Mouse (Mus musculus): ENCODE data around the gene Dhcr7. TPM values are rescaled to one million over a fixed set of nuclear protein-coding genes. Genes with fewer than 3 reads are reported as not detected.
A peak's percentile ranks its signal among the peaks of the same experiment; 100 is the strongest.

Dhcr7 gene
- polyA plus RNA-seq, 1 experiment from 2014 or later = 12.1 TPM

- WGBS (ENCODE audit: insufficient replicate concordance) = 51% methylated on average over 4 of the region's 4 CpGs
- Histone ChIP-seq H3K4me2 (ENCODE audit: low read depth, low read length) (no peak overlapping the region), H3K9me3 (ENCODE audit: low read length) (no peaks in the 10 kb centered on the region), H3K4me3 (ENCODE audit: low read depth, low read length) (no peak overlapping the region), H3K36me3 (replicated peaks; ENCODE audit: insufficient read depth, low read length) (no peaks in the 10 kb centered on the region), H3K27me3 (ENCODE audit: insufficient read depth, low read length) (no peaks in the 10 kb centered on the region), H3K9ac (replicated peaks) (no peak overlapping the region), H3K27ac (ENCODE audit: low read depth) (no peak overlapping the region), H3K4me1 (ENCODE audit: insufficient read depth) (no peaks in the 10 kb centered on the region)
- TF ChIP-seq CTCF (IDR thresholded peaks at IDR 0.05; ENCODE audit: low read depth) = no peak
- no peak for TF ChIP-seq EP300 (IDR thresholded peaks at IDR 0.05; ENCODE audit: low read depth)
- ATAC-seq = no peak
- DNase-seq = no peak
Measured at GRCm38 (mm10) chr7:143868874-143869273, 45.9 kb downstream of the Dhcr7 start.

GRCm38 (mm10) chr7:143883717-143884116 is 60.8 kb downstream of the Dhcr7 start:
- Histone ChIP-seq H3K4me2 (ENCODE audit: low read depth, low read length) (no peak overlapping the region), H3K4me1 (ENCODE audit: insufficient read depth) (no peaks in the 10 kb centered on the region), H3K9me3 (ENCODE audit: low read length) (no peaks in the 10 kb centered on the region), H3K36me3 (replicated peaks; ENCODE audit: insufficient read depth, low read length) (no peaks in the 10 kb centered on the region), H3K27me3 (ENCODE audit: insufficient read depth, low read length) (no peaks in the 10 kb centered on the region), H3K4me3 (ENCODE audit: low read depth, low read length) (no peak overlapping the region), H3K27ac (ENCODE audit: low read depth) (no peak overlapping the region), H3K9ac (replicated peaks) (no peak overlapping the region)
- 50% methylated on average over 6 of the region's 6 CpGs for WGBS (ENCODE audit: insufficient replicate concordance)
- no peak for DNase-seq
- no peak for TF ChIP-seq CTCF (IDR thresholded peaks at IDR 0.05; ENCODE audit: low read depth)
- TF ChIP-seq EP300 (IDR thresholded peaks at IDR 0.05; ENCODE audit: low read depth) = no peak
- ATAC-seq = 0 out of 2 replicates have a peak, but pooled peaks have one; percentile 38

- no peak overlapping the region for H3K4me3 ChIP-seq (ENCODE audit: low read depth, low read length)
- DNase-seq (no peak), ATAC-seq (no peak)
- no peak overlapping the region for H3K4me2 ChIP-seq (ENCODE audit: low read depth, low read length)
- no peaks in the 10 kb centered on the region for H3K27me3 ChIP-seq (ENCODE audit: insufficient read depth, low read length)
- WGBS (ENCODE audit: insufficient replicate concordance) = 73% methylated on average over 2 of the region's 2 CpGs
- H3K27ac ChIP-seq (ENCODE audit: low read depth) = no peak overlapping the region
- no peaks in the 10 kb centered on the region for H3K4me1 ChIP-seq (ENCODE audit: insufficient read depth)
- no peak overlapping the region for H3K9ac ChIP-seq (replicated peaks)
- H3K36me3 ChIP-seq (replicated peaks; ENCODE audit: insufficient read depth, low read length) = no peaks in the 10 kb centered on the region
- H3K9me3 ChIP-seq (ENCODE audit: low read length) = no peaks in the 10 kb centered on the region
- TF ChIP-seq EP300 (IDR thresholded peaks at IDR 0.05; ENCODE audit: low read depth) (no peak), CTCF (IDR thresholded peaks at IDR 0.05; ENCODE audit: low read depth) (no peak)
Measured at GRCm38 (mm10) chr7:143891146-143891545, 68.2 kb downstream of the Dhcr7 start.

DNA sequence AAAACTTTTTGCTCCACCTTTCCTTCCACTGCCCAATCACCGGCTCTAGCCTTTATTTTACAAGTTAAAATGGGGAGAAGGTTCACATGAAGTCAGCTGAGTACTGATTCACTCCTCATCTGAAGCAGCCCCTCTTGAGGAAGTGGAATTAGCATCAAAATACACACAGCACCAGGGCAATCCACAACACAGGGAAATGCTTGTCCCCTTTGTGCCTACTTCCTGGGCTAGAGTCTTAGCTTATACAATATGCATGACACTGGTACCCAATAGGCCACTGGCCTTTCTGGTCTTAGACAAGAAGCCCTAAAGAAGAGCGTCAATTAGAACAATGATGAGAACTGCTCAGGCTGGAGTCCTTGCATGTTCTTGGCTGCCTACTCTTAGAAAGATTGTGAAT is 69.4 kb downstream of the Dhcr7 start:
- no peak overlapping the region for H3K4me3 ChIP-seq (ENCODE audit: low read depth, low read length)
- H3K36me3 ChIP-seq (replicated peaks; ENCODE audit: insufficient read depth, low read length) = no peaks in the 10 kb centered on the region
- no peaks in the 10 kb centered on the region for H3K27me3 ChIP-seq (ENCODE audit: insufficient read depth, low read length)
- no peaks in the 10 kb centered on the region for H3K4me1 ChIP-seq (ENCODE audit: insufficient read depth)
- ATAC-seq (no peak), DNase-seq (no peak)
- TF ChIP-seq CTCF (IDR thresholded peaks at IDR 0.05; ENCODE audit: low read depth) (no peak), EP300 (IDR thresholded peaks at IDR 0.05; ENCODE audit: low read depth) (no peak)
- no peak overlapping the region for H3K27ac ChIP-seq (ENCODE audit: low read depth)
- 67% methylated on average over 2 of the region's 2 CpGs for WGBS (ENCODE audit: insufficient replicate concordance)
- H3K9ac ChIP-seq (replicated peaks) = no peak overlapping the region
- no peak overlapping the region for H3K4me2 ChIP-seq (ENCODE audit: low read depth, low read length)
- no peaks in the 10 kb centered on the region for H3K9me3 ChIP-seq (ENCODE audit: low read length)

Small RNA genes within 50 kb of the gene (microRNA-seq; reads per million reads assigned to microRNA genes)
- not detected for gene Gm22064

Other genes with a start within 250 kb of the Dhcr7 start
- gene Cars, start 223.1 kb upstream of the Dhcr7 start, polyA plus RNA-seq (2015; fragmentation: Nextera tagmentation; extraction: Ambion mirVana) = 18.1 and 22.7 TPM in 2 replicates
- 1.8 and 2.0 TPM in 2 replicates for gene Tnfrsf26, start 194.4 kb upstream of the Dhcr7 start, polyA plus RNA-seq (2015; fragmentation: Nextera tagmentation; extraction: Ambion mirVana)
- 0.95 and 1.3 TPM in 2 replicates for gene Tnfrsf22, start 173.5 kb upstream of the Dhcr7 start, polyA plus RNA-seq (2015; fragmentation: Nextera tagmentation; extraction: Ambion mirVana)
- 0.90 and 1.1 TPM in 2 replicates for gene Tnfrsf23, start 137.3 kb upstream of the Dhcr7 start, polyA plus RNA-seq (2015; fragmentation: Nextera tagmentation; extraction: Ambion mirVana)
- 1.4 and 1.6 TPM in 2 replicates for gene Osbpl5, start 66.2 kb upstream of the Dhcr7 start, polyA plus RNA-seq (2015; fragmentation: Nextera tagmentation; extraction: Ambion mirVana)
- gene Mrgprg, start 56.2 kb upstream of the Dhcr7 start, polyA plus RNA-seq (2015; fragmentation: Nextera tagmentation; extraction: Ambion mirVana) = not detected in 2 replicates
- gene Mrgpre, start 38.6 kb upstream of the Dhcr7 start, polyA plus RNA-seq (2015; fragmentation: Nextera tagmentation; extraction: Ambion mirVana) = 0.08 and 0.15 TPM in 2 replicates
- 9.2 and 11.1 TPM in 2 replicates for gene Nadsyn1, start 296 bp upstream of the Dhcr7 start, polyA plus RNA-seq (2015; fragmentation: Nextera tagmentation; extraction: Ambion mirVana)
- gene Gm498, start 43.7 kb downstream of the Dhcr7 start, polyA plus RNA-seq (2015; fragmentation: Nextera tagmentation; extraction: Ambion mirVana) = not detected in 2 replicates
- 0.58 and 0.92 TPM in 2 replicates for gene Shank2, start 178.8 kb downstream of the Dhcr7 start, polyA plus RNA-seq (2015; fragmentation: Nextera tagmentation; extraction: Ambion mirVana)

Measured in liver, postnatal 0 days (tissue).